Mouse (Mus musculus) kidney, embryonic 16.5 days (tissue): ENCODE results near the gene Dffa. TPM values are rescaled to one million over a fixed set of nuclear protein-coding genes. Genes with fewer than 3 reads are reported as not detected.
A peak's percentile ranks its signal among the peaks of the same experiment; 100 is the strongest.

Experiments
- ATAC-seq: fragments of 200-750 bp; cut with Nextera tagmentation; 2 replicates; pipeline ENCODE4 v1.8.0; 2017; ENCODE audit warnings: moderate TSS enrichment; ENCODE audit not compliant: low FRiP score, low TSS enrichment
- H3K27ac ChIP-seq: fragments of 300-500 bp; sonication (generic); 2 replicates; pipeline ENCODE4 v1.5.1; 2014; ENCODE audit warnings: low read length
- H3K27me3 ChIP-seq: fragments of 300-500 bp; sonication (generic); 2 replicates; pipeline ENCODE4 v1.6.1; 2014; ENCODE audit warnings: low read length, control low read depth, mixed read lengths; ENCODE audit not compliant: insufficient read depth
- H3K36me3 ChIP-seq: fragments of 300-500 bp; sonication (generic); 2 replicates; pipeline ENCODE4 v1.6.1; 2014; ENCODE audit warnings: low read length, control low read depth, mixed read lengths; ENCODE audit not compliant: insufficient read depth
- H3K4me1 ChIP-seq: fragments of 300-500 bp; sonication (generic); 2 replicates; pipeline ENCODE4 v1.6.1; 2014; ENCODE audit warnings: low read length, control low read depth, mixed read lengths; ENCODE audit not compliant: insufficient read depth
- H3K4me2 ChIP-seq: fragments of 300-500 bp; sonication (generic); replicated peaks from 2 replicates; pipeline ENCODE4 v1.6.1; 2014; ENCODE audit warnings: low read depth, low read length
- H3K4me3 ChIP-seq: fragments of 300-500 bp; sonication (generic); 2 replicates; pipeline ENCODE4 v1.5.1; 2014; ENCODE audit warnings: mild to moderate bottlenecking, low read length
- H3K9ac ChIP-seq: fragments of 300-500 bp; sonication (generic); replicated peaks from 2 replicates; pipeline ENCODE4 v1.6.1; 2014; ENCODE audit warnings: low read length
- H3K9me3 ChIP-seq: fragments of 300-500 bp; sonication (generic); 2 replicates; pipeline ENCODE4 v1.6.1; 2016; ENCODE audit warnings: low read length, control low read depth
- WGBS: fragments of 180-500 bp; shearing (Covaris S2); extraction: QIAGEN DNeasy Blood & Tissue Kit; methylation state at CpG from one replicate; pipeline ENCODE4 v1.1.7; 2014; 5-methylcytosine and 5-hydroxymethylcytosine counted together
- polyA plus RNA-seq: library from polyadenylated mRNA; unstranded; fragments of >200 nt; fragmentation: Nextera tagmentation; extraction: Ambion mirVana; gene quantifications from 2 replicates; pipeline ENCODE4 v1.2.1, GENCODE M21; 2015

Gene Dffa
- polyA plus RNA-seq, 1 experiment from 2014 or later: 39.0 TPM

DNA sequence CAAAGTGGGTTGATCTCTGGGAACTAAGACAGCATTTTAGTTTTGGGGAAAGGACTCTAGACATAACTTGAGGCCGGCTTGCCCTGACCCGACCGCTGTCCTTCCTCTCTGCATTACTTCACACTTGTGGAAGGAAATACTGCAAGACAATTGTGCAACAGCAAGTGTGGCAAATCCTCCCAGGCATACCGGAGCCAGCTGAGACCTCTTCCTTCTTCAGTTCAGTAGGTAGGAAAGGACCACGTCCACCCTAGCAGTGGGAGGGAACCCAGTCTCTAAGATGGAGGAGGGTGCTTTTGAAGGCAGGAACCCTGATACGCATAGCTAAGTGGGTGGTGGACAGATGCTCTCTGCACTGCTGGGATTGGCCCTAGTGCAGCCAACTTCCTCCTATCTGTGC is 51.8 kb downstream of the Dffa start:
- no peak overlapping the region for H3K27ac ChIP-seq
- H3K4me1 ChIP-seq: no peaks in the 10 kb centered on the region
- peaks cover 89% of the 10 kb centered on the region for H3K36me3 ChIP-seq
- no peak; the same call in 1 of the 2 replicates for ATAC-seq
- H3K4me3 ChIP-seq: no peak overlapping the region
- no peak overlapping the region for H3K9ac ChIP-seq
- no peaks in the 10 kb centered on the region for H3K27me3 ChIP-seq
- no peak overlapping the region for H3K4me2 ChIP-seq
- no peaks in the 10 kb centered on the region for H3K9me3 ChIP-seq
- 91% methylated on average over 6 of the region's 6 CpGs for WGBS

DNA sequence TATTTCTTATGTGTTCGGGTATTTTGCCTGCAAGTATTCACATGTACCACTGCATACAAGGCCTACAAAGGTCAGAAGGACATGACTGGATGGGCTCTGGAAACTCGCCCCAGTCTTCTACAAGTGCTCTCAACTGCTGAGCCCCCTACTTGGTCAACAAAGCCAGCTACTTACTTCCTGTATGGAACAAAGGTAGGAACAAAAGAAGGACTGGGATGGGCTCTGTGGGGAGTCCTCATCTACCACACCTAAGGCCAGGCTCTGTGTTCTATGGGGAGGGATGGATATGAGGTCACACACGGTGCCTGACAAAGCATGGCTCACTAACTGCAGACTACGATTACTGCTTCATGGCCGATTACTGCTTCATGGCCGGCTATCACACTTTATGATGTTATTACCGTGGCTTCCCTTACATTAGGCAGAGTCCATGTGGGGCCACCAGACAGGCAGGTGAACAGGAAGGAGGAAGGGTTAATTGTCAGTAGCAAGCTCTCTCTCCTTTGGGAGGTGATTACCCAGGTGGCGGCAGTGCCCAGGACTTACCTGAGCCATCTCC is 53.5 kb downstream of the Dffa start:
- 78% methylated on average over 8 of the region's 8 CpGs for WGBS
- Histone ChIP-seq H3K9me3 (no peaks in the 10 kb centered on the region), H3K4me3 (no peak overlapping the region), H3K4me2 (no peak overlapping the region), H3K4me1 (no peaks in the 10 kb centered on the region), H3K36me3 (peaks cover 86% of the 10 kb centered on the region), H3K27me3 (no peaks in the 10 kb centered on the region), H3K9ac (no peak overlapping the region), H3K27ac (no peak overlapping the region)
- ATAC-seq: no peak

DNA sequence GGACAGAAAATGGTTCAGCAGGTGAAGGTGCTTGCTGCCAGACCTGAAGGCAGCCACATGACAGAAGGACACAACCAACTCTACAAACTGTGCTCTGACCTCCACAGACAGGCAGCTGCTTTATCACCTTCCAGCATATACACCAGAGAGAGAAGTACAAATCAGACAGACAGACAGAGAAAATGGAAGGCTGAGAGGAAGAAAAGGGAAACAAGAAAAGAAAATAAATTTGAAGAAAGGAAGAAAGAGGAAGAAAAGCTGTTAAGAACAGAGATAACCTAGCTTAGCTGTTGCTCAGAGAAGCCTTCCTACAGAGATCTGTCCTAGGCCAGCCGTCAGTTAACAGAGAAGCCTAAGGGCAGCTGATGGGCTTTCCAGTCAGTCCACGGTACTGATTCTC is 55.3 kb downstream of the Dffa start:
- no peak overlapping the region for H3K4me3 ChIP-seq
- no peaks in the 10 kb centered on the region for H3K4me1 ChIP-seq
- H3K9ac ChIP-seq: no peak overlapping the region
- no peak for ATAC-seq
- H3K36me3 ChIP-seq: peaks cover 69% of the 10 kb centered on the region
- H3K4me2 ChIP-seq: no peak overlapping the region
- H3K27ac ChIP-seq: no peak overlapping the region
- 93% methylated on average over 2 of the region's 2 CpGs for WGBS
- no peaks in the 10 kb centered on the region for H3K27me3 ChIP-seq
- no peaks in the 10 kb centered on the region for H3K9me3 ChIP-seq

DNA sequence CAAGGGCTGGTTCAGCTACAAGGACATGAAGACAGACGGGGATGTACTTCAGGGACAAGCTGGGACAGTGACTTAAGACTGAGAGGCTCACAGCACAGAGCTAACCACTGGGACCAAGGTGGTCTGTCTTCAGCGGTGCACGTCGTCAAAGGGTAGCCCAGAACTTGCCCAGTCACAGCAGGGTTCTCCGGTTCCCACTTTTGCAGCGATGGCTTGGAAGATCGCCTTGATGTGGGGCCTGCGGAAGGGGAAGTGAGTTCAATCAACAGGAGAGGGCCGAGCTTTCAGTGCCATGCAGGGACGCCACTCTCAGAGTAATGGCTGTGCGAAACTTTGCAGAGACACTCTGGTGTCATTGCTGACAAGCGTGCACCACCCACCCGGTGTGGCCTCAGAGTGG is 55.9 kb downstream of the Dffa start:
- peaks cover 67% of the 10 kb centered on the region for H3K36me3 ChIP-seq
- 87% methylated on average over 13 of the region's 13 CpGs for WGBS

DNA sequence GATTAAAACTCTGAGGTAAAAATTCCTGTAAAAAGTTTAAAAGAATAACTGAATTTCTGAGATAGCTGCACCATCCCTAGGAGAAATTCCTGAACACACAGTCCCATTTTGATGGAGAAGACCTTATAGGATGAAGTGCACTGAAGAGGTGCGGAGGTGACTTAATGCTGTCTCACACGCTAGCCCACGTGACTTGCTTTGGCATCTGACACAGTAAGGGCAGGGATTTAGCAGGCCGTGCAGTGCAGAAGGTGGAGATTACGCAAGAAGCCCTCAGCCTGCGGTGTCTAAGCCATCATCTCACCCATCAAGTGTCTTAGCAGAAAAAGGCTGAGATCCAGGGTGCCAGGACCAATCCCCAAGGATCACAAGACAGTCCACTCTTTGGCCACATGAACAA is 57.2 kb downstream of the Dffa start:
- WGBS: 91% methylated on average over 6 of the region's 6 CpGs
- Histone ChIP-seq H3K4me2 (no peak overlapping the region), H3K4me1 (peaks cover 9% of the 10 kb centered on the region), H3K36me3 (peaks cover 54% of the 10 kb centered on the region), H3K9ac (no peak overlapping the region), H3K27ac (no peak overlapping the region), H3K9me3 (no peaks in the 10 kb centered on the region), H3K4me3 (no peak overlapping the region), H3K27me3 (no peaks in the 10 kb centered on the region)
- no peak for ATAC-seq

More for the DNA sequence above, 55.9 kb downstream of the Dffa start:
- no peak overlapping the region for H3K4me3 ChIP-seq
- H3K9me3 ChIP-seq: no peaks in the 10 kb centered on the region
- no peaks in the 10 kb centered on the region for H3K4me1 ChIP-seq
- no peak overlapping the region for H3K9ac ChIP-seq
- no peaks in the 10 kb centered on the region for H3K27me3 ChIP-seq
- no peak for ATAC-seq
- H3K27ac ChIP-seq: no peak overlapping the region
- no peak overlapping the region for H3K4me2 ChIP-seq

DNA sequence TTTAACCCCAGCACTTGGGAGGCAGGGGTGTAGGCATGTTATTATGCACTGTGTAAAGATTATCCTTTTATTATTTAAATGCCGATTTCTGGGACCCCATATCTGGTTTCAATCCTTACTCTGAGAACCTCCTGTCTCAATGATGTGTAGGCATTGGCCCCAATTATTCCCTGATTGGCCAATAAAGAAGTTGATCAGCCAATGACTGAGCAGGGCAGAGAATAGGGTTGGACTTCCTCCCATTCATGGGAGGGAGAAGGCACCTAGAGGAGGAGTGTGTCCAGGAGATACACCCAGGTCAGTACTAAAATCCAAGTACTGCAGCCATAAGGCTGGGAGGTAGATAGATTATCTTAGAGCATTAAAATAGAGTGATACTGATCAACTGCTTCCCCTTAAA is 59.2 kb downstream of the Dffa start:
- Histone ChIP-seq H3K27ac (no peak overlapping the region), H3K36me3 (peaks cover 35% of the 10 kb centered on the region), H3K9ac (no peak overlapping the region), H3K4me3 (no peak overlapping the region), H3K9me3 (no peaks in the 10 kb centered on the region), H3K27me3 (no peaks in the 10 kb centered on the region), H3K4me2 (no peak overlapping the region), H3K4me1 (peaks cover 14% of the 10 kb centered on the region)
- no peak for ATAC-seq
- 61% methylated on average over 1 of the region's 1 CpGs for WGBS

DNA sequence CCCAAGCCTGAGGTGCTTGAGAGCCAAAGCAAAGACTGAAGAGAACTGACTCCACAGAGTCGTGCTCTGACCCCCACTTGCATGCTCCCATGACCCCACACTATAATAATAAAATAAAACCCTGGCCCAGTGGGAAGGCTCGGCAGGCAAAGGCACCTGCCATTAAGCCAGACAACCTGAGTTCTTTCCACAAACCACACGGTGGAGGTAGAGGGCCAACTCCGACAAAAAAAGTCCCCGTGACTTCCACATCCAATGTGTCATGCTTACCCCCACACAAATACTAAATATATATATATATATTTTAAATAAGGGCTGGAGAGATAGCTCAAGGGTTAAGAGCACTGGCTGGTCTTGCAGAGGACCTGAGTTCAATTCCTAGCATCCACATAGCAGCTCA is 60.2 kb downstream of the Dffa start:
- Histone ChIP-seq H3K4me3 (no peak overlapping the region), H3K36me3 (peaks cover 31% of the 10 kb centered on the region), H3K27ac (no peak overlapping the region), H3K9me3 (no peaks in the 10 kb centered on the region), H3K4me2 (no peak overlapping the region), H3K27me3 (no peaks in the 10 kb centered on the region), H3K9ac (no peak overlapping the region), H3K4me1 (peaks cover 14% of the 10 kb centered on the region)
- no peak for ATAC-seq
- WGBS: 44% methylated on average over 5 of the region's 5 CpGs

DNA sequence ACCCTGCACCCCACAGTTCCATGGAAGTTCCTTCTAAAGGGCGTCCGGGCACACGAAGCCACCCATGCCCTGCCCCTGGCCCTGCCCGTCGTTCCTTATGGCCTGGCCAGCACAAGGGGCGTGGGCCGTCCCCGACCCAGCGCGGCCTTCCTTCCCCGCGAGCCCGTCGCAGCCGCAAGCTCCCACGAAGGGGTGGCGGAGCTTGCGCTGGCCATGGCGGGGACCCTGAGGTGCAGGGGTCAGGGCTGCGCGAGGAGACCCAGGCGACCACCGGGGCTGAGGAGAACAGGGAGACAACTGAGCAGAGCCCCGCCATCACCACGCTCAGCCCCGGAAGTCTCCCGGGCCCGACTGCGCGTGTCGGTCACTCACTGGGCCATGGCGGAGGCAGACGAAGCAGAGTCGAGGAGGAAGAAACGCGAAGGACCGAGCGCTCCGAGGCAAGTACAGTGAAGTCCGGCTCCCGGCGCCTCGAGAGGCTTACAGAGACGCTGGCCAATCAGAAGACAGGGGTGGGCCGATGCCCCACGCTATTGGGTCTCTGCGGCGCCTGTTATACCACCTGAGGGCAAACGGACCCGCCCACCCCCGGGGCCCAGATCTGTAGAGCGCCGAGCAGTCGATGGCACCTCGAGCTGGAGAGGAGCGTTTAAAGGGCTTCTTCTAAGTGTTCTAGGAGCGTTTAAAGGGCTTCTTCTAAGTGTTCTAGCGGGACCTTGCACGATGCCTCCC is 62.4 kb downstream of the Dffa start, which contains the start of gene Pgd:
Pgd (minus strand) TSS at position 557 of the 732 bp plus-strand sequence.
- peaks cover 14% of the 10 kb centered on the region for H3K4me1 ChIP-seq
- WGBS: under 1% methylated on average over 59 of the region's 59 CpGs

DNA sequence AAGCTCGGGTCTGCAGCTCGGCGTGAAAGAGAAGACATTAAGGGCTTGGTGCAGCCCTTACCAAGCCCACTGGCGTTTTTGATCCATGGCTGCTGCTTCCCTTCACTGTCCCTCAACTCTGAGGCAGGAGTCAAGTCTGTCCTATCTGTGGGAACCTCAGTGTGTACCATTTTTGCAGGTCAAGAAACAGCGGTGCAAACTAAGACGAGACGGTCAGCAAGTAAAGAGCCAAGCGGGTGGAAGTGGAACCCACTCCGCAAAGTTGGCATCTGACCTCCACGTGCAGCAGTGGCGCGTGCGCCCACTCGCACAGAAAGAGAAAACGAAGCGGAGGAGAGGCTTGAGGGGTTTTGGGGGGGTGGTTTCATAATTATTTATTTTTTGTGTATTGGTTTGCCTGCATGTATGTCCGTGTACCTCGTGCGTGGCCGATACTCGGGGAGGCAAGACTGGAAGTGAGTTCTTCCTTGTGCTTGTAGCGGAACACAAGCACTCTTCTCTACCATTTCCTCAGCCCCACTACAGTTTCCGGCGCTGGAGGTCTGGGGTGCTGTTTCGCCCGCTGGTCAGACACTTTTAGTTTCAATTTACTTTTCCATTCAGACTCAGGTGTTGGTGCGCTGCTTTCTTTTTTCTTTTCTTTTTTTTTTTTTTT is 63.1 kb downstream of the Dffa start:
- WGBS: under 1% methylated on average over 27 of the region's 27 CpGs
- H3K9ac ChIP-seq: peak overlapping the region; percentile 77
- no peaks in the 10 kb centered on the region for H3K9me3 ChIP-seq

More for the DNA sequence above, 62.4 kb downstream of the Dffa start, which contains the start of gene Pgd:
- Histone ChIP-seq H3K36me3 (peaks cover 14% of the 10 kb centered on the region; the same call in 1 of the 2 replicates), H3K4me2 (peak within 1 kb of the TSS; percentile 94), H3K9ac (peak within 1 kb of the TSS; percentile 89), H3K9me3 (no peaks in the 10 kb centered on the region), H3K27me3 (no peaks in the 10 kb centered on the region), H3K4me3 (peak within 1 kb of the TSS; percentile 95), H3K27ac (peak within 1 kb of the TSS; percentile 87)
- peak; percentile 99 for ATAC-seq

More for the DNA sequence above, 63.1 kb downstream of the Dffa start:
- Histone ChIP-seq H3K27me3 (no peaks in the 10 kb centered on the region), H3K4me3 (peak overlapping the region; percentile 95), H3K27ac (peak overlapping the region; percentile 86), H3K36me3 (peaks cover 9% of the 10 kb centered on the region; the same call in 1 of the 2 replicates), H3K4me1 (peaks cover 14% of the 10 kb centered on the region), H3K4me2 (peak overlapping the region; percentile 94)
- peak; percentile 52; the same call in 1 of the 2 replicates for ATAC-seq
